Mouse (Mus musculus): ENCODE measurements at regions not wholly inside any gene's neighbourhood (a gene's known extent, or its start where the extent isn't known, plus 50 kb on each side); places are given as distances from the start of the nearest gene placed in this dataset.
A peak's percentile ranks its signal among the peaks of the same experiment; 100 is the strongest.

DNA sequence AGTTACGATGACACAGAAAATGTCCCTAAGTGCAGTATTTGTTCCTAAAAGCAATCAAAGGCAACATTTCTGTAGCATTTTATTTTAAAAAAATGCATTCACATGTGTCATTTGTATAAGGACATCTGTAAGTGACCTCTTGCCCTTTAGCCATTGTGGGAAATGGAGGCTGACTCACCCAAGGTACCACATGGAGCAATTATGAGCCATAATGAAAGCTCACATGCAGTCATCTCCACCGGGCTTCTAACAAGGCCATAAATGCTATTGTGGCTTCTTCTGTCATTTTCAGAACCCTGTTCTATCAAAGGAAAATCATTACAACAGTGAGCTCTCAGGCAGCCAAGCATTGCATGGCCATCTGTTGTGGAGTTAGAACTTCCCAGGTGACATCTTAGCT is 75.9 kb upstream of the Jun start:
- no peak for DNase-seq (ENCODE audit: low spot score)
- H3K4me1 ChIP-seq (replicated peaks; ENCODE audit: control insufficient read depth, insufficient read depth, low read length) = no peaks in the 10 kb centered on the region
- H3K4me2 ChIP-seq = no peak overlapping the region
- H3K4me3 ChIP-seq (ENCODE audit: low read depth, low read length) = no peak overlapping the region
- H3K27me3 ChIP-seq (replicated peaks; ENCODE audit: control insufficient read depth, insufficient read depth, low read length) = no peaks in the 10 kb centered on the region
- 88% methylated on average over 2 of the region's 2 CpGs for WGBS
- no peak overlapping the region for H3K9ac ChIP-seq (ENCODE audit: low read depth, low read length)
- H3K27ac ChIP-seq (ENCODE audit: low read depth, low read length) = no peak overlapping the region
- H3K9me3 ChIP-seq (ENCODE audit: control insufficient read depth, low read length) = no peaks in the 10 kb centered on the region
- H3K36me3 ChIP-seq (ENCODE audit: control insufficient read depth, insufficient read depth, low read length) = no peaks in the 10 kb centered on the region
- ATAC-seq (replicated peaks; ENCODE audit: low FRiP score) = no peak

DNA sequence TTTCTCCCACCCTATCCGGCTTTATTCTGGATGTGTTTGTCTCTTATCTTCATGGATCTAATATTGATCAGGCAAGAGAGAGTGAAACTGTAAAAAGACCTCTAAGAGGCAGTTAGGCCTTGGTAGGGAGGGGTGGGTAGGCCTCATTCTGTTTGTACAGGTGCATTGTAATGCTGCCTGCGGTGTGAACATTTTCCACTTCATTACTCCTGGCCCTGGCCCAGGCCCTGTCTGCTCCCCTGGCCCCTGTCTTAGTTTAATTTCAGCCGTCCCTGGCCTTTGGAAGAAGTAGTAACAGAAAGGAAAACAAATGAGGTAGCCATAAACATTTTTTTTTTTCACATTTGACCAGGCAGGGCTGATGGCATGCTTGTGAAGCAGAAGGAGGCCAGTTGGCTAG is 81.8 kb upstream of the Jun start:
- 57% methylated on average over 3 of the region's 3 CpGs for WGBS
- H3K4me2 ChIP-seq = no peak overlapping the region
- no peaks in the 10 kb centered on the region for H3K9me3 ChIP-seq (ENCODE audit: control insufficient read depth, low read length)
- H3K9ac ChIP-seq (ENCODE audit: low read depth, low read length) = no peak overlapping the region
- H3K27ac ChIP-seq (ENCODE audit: low read depth, low read length) = no peak overlapping the region
- no peaks in the 10 kb centered on the region for H3K4me1 ChIP-seq (replicated peaks; ENCODE audit: control insufficient read depth, insufficient read depth, low read length)
- no peak overlapping the region for H3K4me3 ChIP-seq (ENCODE audit: low read depth, low read length)
- no peaks in the 10 kb centered on the region for H3K36me3 ChIP-seq (ENCODE audit: control insufficient read depth, insufficient read depth, low read length)
- no peak for ATAC-seq (replicated peaks; ENCODE audit: low FRiP score)
- 0 out of 2 replicates have a peak, but pooled peaks cover 3% of the 10 kb centered on the region for H3K27me3 ChIP-seq (replicated peaks; ENCODE audit: control insufficient read depth, insufficient read depth, low read length)
- DNase-seq (ENCODE audit: low spot score) = peak; percentile 20

DNA sequence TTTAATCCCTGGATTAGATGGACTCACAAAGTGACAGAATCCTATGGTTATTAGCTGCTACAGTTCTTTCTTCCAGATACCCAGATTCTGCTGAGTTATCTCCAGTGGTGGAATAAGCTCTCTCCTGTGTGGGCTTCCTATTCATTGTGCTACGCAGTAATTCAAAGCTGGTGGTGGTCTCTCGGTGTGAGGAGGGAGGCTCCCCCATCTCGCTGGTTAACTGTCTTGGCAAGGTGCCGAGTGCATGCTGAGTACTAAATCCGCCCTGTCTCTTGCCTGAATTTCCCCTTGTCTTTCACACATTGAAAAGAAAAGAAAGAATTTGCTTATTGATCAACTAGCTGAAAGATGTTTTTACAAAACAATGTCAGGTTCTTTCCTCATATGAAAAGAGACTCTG is 82.6 kb upstream of the Jun start:
- no peak overlapping the region for H3K4me3 ChIP-seq (ENCODE audit: low read depth, low read length)
- H3K9me3 ChIP-seq (ENCODE audit: control insufficient read depth, low read length) = no peaks in the 10 kb centered on the region
- H3K27me3 ChIP-seq (replicated peaks; ENCODE audit: control insufficient read depth, insufficient read depth, low read length) = 0 out of 2 replicates have a peak, but pooled peaks cover 3% of the 10 kb centered on the region
- H3K4me1 ChIP-seq (replicated peaks; ENCODE audit: control insufficient read depth, insufficient read depth, low read length) = no peaks in the 10 kb centered on the region
- WGBS = 59% methylated on average over 5 of the region's 5 CpGs
- no peaks in the 10 kb centered on the region for H3K36me3 ChIP-seq (ENCODE audit: control insufficient read depth, insufficient read depth, low read length)
- no peak for ATAC-seq (replicated peaks; ENCODE audit: low FRiP score)
- no peak overlapping the region for H3K27ac ChIP-seq (ENCODE audit: low read depth, low read length)
- no peak overlapping the region for H3K9ac ChIP-seq (ENCODE audit: low read depth, low read length)
- H3K4me2 ChIP-seq = no peak overlapping the region
- peak; percentile 16 for DNase-seq (ENCODE audit: low spot score)

DNA sequence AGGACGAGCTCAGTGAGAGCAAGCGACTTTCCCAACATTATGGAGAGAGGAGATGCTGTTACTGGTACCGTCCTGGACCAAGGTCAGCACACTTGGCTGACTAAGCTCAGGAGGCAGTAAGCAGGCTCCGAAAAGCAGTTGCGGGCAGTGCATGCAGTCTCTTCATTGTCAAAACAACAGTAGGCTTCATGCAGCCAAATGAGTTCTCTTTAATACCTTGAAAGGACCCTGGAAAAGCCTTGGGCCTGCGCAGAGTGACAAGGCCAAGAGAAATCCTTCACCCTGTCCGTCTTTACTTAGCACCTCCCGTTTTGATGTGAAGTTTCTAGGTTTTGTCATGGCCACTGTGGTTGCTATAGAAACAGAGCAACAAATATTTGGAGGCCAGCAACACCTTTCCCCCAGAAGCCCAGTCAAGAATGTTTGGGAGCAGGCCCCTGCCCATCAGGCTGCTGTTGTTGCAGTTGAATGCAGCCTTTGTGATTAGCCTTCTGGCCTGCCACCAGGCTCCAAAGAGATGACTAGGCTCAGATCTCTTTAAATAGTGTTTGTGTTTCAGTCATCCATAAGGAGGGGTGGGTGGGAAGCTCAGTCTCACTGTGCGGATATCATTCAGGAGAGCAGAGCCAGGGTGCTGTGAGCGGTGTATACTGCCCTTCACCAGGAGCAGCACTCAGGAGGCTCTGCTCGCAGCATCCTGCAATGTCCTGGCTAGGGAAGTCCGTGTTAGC is 85.6 kb upstream of the Jun start:
- DNase-seq (ENCODE audit: low spot score) (peak; percentile 26), ATAC-seq (replicated peaks; ENCODE audit: low FRiP score) (no peak)
- Histone ChIP-seq H3K4me1 (replicated peaks; ENCODE audit: control insufficient read depth, insufficient read depth, low read length) (no peaks in the 10 kb centered on the region), H3K27me3 (replicated peaks; ENCODE audit: control insufficient read depth, insufficient read depth, low read length) (0 out of 2 replicates have a peak, but pooled peaks cover 3% of the 10 kb centered on the region), H3K4me3 (ENCODE audit: low read depth, low read length) (no peak overlapping the region), H3K27ac (ENCODE audit: low read depth, low read length) (no peak overlapping the region), H3K36me3 (ENCODE audit: control insufficient read depth, insufficient read depth, low read length) (no peaks in the 10 kb centered on the region), H3K9me3 (ENCODE audit: control insufficient read depth, low read length) (no peaks in the 10 kb centered on the region), H3K9ac (ENCODE audit: low read depth, low read length) (no peak overlapping the region), H3K4me2 (no peak overlapping the region)
- 76% methylated on average over 12 of the region's 12 CpGs for WGBS

DNA sequence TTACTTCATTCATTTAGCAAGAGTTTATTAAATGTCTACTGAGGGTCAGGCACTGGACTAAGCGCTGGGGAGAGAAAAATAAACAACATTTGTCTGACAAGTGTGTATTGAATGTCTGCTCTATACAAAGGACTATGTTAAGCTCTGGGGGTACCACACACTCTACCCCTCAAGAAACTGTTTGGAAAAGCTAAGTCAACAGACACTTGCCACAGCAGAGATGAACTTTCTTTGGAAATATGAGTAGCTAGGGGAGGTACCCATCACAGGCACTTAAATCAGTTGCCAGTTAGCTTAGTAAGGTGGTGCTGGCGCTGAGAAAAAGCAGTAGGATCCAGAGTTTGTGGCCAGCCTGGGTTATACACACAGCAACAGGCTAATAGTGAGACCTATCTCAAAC is 86.7 kb upstream of the Jun start:
- H3K36me3 ChIP-seq (ENCODE audit: control insufficient read depth, insufficient read depth, low read length) = no peaks in the 10 kb centered on the region
- 0 out of 2 replicates have a peak, but pooled peaks cover 3% of the 10 kb centered on the region for H3K27me3 ChIP-seq (replicated peaks; ENCODE audit: control insufficient read depth, insufficient read depth, low read length)
- H3K4me3 ChIP-seq (ENCODE audit: low read depth, low read length) = no peak overlapping the region
- H3K9me3 ChIP-seq (ENCODE audit: control insufficient read depth, low read length) = no peaks in the 10 kb centered on the region
- ATAC-seq (replicated peaks; ENCODE audit: low FRiP score) = no peak
- 69% methylated on average over 2 of the region's 2 CpGs for WGBS
- H3K4me1 ChIP-seq (replicated peaks; ENCODE audit: control insufficient read depth, insufficient read depth, low read length) = no peaks in the 10 kb centered on the region
- no peak overlapping the region for H3K4me2 ChIP-seq
- no peak overlapping the region for H3K27ac ChIP-seq (ENCODE audit: low read depth, low read length)
- no peak for DNase-seq (ENCODE audit: low spot score)
- no peak overlapping the region for H3K9ac ChIP-seq (ENCODE audit: low read depth, low read length)

DNA sequence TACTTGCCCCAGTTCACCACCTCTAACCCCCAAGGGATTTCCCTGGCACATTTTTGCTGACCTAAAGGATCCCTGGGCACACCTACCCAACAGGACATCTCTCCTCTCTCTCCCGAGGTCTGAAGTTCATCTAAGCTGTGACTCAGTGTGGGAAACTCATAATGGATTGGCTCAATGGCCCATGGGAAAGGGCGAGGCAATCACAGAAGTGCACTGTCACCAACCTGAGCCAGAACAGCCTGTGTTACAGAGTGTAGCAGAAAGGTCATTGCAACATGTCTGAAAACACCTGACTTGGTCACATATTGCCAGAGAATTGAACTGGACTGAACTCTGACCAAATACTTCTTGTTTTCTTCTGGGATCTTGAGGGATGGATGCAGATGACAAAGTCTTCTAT is 89.2 kb upstream of the Jun start:
- Histone ChIP-seq H3K36me3 (ENCODE audit: control insufficient read depth, insufficient read depth, low read length) (no peaks in the 10 kb centered on the region), H3K27ac (ENCODE audit: low read depth, low read length) (no peak overlapping the region), H3K4me1 (replicated peaks; ENCODE audit: control insufficient read depth, insufficient read depth, low read length) (no peaks in the 10 kb centered on the region), H3K9me3 (ENCODE audit: control insufficient read depth, low read length) (no peaks in the 10 kb centered on the region), H3K27me3 (replicated peaks; ENCODE audit: control insufficient read depth, insufficient read depth, low read length) (no peaks in the 10 kb centered on the region), H3K4me3 (ENCODE audit: low read depth, low read length) (no peak overlapping the region), H3K9ac (ENCODE audit: low read depth, low read length) (no peak overlapping the region), H3K4me2 (no peak overlapping the region)
- DNase-seq (ENCODE audit: low spot score) = no peak
- no peak for ATAC-seq (replicated peaks; ENCODE audit: low FRiP score)
- WGBS = 76% methylated on average over 2 of the region's 2 CpGs

DNA sequence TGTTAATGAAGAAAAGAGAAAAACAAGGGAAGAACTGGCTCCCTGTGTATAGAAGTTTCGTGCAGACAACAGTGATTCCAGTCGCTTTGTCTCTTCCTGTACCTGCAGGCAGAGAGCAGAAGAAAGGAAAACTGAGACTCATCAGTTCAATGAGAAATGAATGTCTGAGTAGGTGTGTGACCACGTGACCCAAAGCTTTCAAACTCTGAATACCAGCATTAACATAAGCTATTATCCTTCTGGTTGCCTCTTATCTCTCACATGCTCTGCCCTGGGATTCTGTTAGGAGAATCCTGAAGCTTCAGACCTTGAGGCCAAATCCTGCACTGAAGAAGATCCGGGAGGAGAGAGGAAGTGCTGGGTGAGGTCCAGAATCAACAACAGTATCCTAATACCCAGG is 91.1 kb upstream of the Jun start:
- no peak overlapping the region for H3K27ac ChIP-seq (ENCODE audit: low read depth, low read length)

DNA sequence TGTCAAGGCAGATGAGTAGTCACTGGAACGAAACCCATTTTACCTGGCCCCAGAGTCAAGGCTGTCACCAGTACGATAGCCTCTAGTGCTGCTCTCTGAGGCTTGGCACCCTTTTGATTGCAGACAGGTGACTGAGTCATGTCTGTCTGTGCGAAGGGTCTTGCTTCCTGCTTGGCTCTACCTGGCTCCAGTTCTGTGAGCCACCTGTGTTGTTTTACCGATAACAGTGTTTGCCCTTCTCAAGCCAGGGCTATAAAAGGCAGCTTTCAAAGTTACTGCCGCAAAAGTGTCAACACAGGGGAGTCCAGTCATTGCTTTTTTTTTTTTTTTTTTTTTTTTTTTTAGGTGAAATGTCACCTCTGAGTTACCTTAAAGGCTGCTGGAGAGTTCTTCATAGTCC is 91.6 kb upstream of the Jun start:
- Histone ChIP-seq H3K27me3 (replicated peaks; ENCODE audit: control insufficient read depth, insufficient read depth, low read length) (no peaks in the 10 kb centered on the region), H3K27ac (ENCODE audit: low read depth, low read length) (no peak overlapping the region), H3K4me2 (no peak overlapping the region), H3K4me3 (ENCODE audit: low read depth, low read length) (no peak overlapping the region), H3K9me3 (ENCODE audit: control insufficient read depth, low read length) (no peaks in the 10 kb centered on the region), H3K9ac (ENCODE audit: low read depth, low read length) (no peak overlapping the region), H3K4me1 (replicated peaks; ENCODE audit: control insufficient read depth, insufficient read depth, low read length) (no peaks in the 10 kb centered on the region), H3K36me3 (ENCODE audit: control insufficient read depth, insufficient read depth, low read length) (no peaks in the 10 kb centered on the region)
- 77% methylated on average over 5 of the region's 5 CpGs for WGBS
- no peak for DNase-seq (ENCODE audit: low spot score)
- no peak for ATAC-seq (replicated peaks; ENCODE audit: low FRiP score)

More for the DNA sequence above, 91.1 kb upstream of the Jun start:
- no peak overlapping the region for H3K4me2 ChIP-seq
- H3K4me1 ChIP-seq (replicated peaks; ENCODE audit: control insufficient read depth, insufficient read depth, low read length) = no peaks in the 10 kb centered on the region
- no peak overlapping the region for H3K4me3 ChIP-seq (ENCODE audit: low read depth, low read length)
- 64% methylated on average over 4 of the region's 4 CpGs for WGBS
- H3K9ac ChIP-seq (ENCODE audit: low read depth, low read length) = no peak overlapping the region
- no peaks in the 10 kb centered on the region for H3K27me3 ChIP-seq (replicated peaks; ENCODE audit: control insufficient read depth, insufficient read depth, low read length)
- DNase-seq (ENCODE audit: low spot score) (no peak), ATAC-seq (replicated peaks; ENCODE audit: low FRiP score) (no peak)
- H3K36me3 ChIP-seq (ENCODE audit: control insufficient read depth, insufficient read depth, low read length) = no peaks in the 10 kb centered on the region
- no peaks in the 10 kb centered on the region for H3K9me3 ChIP-seq (ENCODE audit: control insufficient read depth, low read length)

DNA sequence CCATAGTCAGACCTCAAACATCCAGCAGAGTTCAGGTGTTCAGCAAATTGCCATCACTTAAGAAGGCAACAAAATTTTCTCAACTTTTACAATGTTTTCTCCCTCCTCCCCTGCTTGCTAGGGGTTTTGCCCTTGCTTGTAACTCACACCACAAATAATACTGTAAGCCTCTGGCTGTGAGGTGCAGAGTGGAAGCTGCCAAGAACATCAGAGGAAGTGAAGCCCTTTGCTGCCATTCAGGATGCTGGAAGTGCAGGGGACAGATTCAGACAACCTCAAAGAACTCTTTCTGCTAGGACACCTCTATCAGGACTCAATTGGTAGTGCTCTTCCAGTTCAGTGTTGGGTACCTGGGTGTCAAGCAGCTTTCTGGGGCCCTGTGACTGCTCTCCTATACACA is 92.4 kb upstream of the Jun start:
- DNase-seq (ENCODE audit: low spot score) = no peak
- Histone ChIP-seq H3K36me3 (ENCODE audit: control insufficient read depth, insufficient read depth, low read length) (no peaks in the 10 kb centered on the region), H3K4me3 (ENCODE audit: low read depth, low read length) (no peak overlapping the region), H3K9ac (ENCODE audit: low read depth, low read length) (no peak overlapping the region), H3K4me1 (replicated peaks; ENCODE audit: control insufficient read depth, insufficient read depth, low read length) (no peaks in the 10 kb centered on the region), H3K9me3 (ENCODE audit: control insufficient read depth, low read length) (no peaks in the 10 kb centered on the region), H3K4me2 (no peak overlapping the region), H3K27me3 (replicated peaks; ENCODE audit: control insufficient read depth, insufficient read depth, low read length) (no peaks in the 10 kb centered on the region), H3K27ac (ENCODE audit: low read depth, low read length) (no peak overlapping the region)
- no peak for ATAC-seq (replicated peaks; ENCODE audit: low FRiP score)

Data from liver, embryonic 11.5 days (tissue).